Mouse (Mus musculus) lung, postnatal 14 days (tissue): ENCODE measurements around the gene Mtus2.

Experiments used
- DNase-seq: peaks from one replicate; pipeline ENCODE4 v3.0.0; 2021

The Mtus2 gene

GRCm38 (mm10) chr5:148191416-148191815, 234.3 kb downstream of the Mtus2 start:
- no peak for DNase-seq

DNA sequence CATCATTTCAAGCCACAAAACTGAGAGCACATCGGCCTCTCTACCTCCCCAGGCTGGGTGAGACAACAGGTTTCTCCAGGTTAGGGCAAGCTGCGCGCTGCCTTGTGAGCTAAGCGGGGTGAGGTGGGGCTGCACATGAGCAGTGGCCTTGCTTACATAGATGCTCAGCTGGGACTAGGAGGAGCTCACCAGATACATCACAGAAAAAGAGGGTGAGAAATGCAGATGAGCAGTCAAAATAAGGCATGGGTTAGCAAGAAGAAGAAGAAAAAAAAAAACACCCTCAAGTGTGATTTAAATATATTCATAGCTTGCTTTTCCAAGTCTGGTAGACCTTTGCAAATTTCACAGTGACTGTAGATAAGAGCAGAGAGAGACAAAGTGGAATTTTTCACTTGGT, 254.7 kb downstream of the Mtus2 start:
- DNase-seq = no peak

DNA sequence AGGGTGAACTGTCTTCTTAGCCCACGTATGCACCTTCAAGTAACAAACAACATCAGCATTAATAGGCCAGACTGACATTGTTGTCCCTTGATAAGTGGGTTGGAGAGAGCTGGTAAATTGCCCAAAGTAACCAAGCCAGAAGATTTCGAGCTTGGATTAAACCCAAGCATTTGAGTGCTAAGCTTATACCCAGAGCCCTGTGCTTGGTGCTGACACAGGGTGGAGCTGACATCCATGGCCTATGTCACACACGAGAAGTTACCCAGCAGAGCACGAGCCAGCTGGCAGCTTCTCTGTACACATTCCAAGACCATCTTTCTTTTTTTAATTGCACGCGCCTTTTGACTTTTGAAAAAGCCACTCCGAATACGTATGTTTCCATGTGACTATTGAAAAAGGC, 259.7 kb downstream of the Mtus2 start:
- DNase-seq = no peak

DNA sequence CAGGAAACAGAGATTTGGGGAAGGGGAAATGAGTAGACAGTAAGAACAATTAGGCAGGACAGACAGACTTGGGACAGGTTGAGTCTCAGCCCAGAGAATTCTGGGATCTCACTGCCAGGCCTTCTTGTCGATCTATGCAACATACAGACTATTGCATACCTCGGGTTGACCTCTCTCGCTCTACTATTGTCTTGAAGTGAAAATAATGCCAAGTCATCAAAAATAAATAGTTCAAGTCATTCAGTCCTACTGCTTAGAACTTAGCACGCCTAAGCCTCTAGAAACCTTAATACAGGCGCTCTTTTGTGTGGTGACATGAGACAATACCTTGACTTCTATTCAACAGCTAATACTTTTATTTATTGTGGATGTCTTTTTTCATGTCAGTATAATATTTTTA, 265.8 kb downstream of the Mtus2 start:
- DNase-seq = no peak

- no peak for DNase-seq
These were observed 266.9 kb downstream of the Mtus2 start for GRCm38 (mm10) chr5:148224004-148224403.

DNA sequence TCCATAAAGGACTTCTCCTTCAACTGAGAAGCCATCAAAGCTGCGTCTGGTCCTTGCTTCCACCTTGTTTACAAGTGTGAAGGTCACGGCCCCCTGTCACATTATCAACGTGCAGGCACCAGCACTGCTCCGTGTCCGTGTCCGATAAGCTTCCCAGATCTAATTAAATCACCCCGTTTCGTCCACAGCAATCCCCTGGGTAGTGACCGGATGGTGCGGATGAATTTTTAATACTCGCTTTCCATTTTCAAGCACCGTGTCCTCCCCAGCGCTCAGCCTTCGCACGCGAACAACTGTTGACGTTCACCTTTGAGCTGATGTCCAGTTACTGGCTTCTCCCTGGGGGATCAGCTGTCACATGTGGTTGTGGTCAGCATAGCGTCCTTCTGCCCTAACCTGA, 276.6 kb downstream of the Mtus2 start:
- DNase-seq = no peak

DNA sequence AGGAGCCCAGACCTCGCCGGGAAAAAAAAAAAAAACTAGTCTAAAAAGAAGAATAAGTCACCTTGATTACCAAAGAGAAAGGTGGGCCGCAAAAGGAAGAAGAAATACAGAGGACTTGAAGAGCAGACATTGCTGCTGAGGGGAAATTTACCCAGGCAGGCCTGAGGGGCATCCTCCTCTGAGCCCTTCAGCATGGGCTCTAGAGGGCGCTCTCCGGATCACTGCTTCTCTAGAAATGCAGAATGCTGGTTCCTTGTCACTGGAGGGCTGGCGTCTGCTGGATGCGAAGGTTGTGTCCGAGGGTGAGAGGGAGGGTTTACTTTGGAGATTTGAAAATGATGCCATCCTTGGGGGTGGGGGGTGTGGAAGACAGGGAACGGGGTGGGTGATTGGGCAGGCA, 279.5 kb downstream of the Mtus2 start:
- peak; percentile 6 for DNase-seq

DNA sequence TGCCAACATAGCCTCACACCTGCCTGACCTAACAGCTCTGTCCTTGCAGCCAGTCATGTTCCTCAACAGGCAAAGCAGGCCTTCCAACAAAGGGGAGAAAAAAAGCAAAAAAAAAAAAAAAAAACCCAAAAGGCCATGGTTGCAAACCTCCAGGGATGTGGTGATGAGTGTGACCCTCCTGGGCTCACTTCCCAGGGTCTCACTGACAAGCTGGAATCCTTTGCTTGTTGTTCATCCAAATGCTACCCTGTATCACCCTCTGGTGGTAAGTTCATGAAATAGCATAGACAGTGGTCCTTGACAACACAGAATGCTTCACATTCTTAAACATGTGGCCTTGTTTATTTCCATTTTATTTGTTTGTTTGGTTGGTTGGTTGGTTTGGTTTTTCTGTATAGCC, 281.9 kb downstream of the Mtus2 start:
- DNase-seq = peak; percentile 7

GRCm38 (mm10) chr5:148239757-148240156, 282.6 kb downstream of the Mtus2 start:
- no peak for DNase-seq

DNA sequence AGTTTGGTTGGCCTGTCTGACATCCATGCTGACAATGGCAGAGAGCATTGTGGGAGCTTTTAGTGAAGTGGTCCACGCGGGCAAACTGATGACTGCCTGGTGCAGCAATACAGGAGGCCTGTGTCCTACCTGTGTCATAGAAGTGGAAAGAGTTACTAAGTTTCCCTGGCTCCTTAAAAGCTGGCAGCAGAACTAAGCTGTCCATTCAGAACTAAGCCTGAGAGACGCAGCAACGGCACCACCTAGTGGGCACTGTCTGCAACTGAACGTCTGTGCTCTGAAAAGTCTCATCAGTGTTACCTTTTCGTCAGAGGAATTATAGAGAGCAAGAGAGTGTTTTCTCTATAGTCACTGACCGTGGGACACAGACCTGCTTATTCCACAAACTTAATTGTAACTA, 284.8 kb downstream of the Mtus2 start:
- DNase-seq = peak; percentile 71

- DNase-seq = no peak
These were observed 287.4 kb downstream of the Mtus2 start for GRCm38 (mm10) chr5:148244471-148244870.

DNA sequence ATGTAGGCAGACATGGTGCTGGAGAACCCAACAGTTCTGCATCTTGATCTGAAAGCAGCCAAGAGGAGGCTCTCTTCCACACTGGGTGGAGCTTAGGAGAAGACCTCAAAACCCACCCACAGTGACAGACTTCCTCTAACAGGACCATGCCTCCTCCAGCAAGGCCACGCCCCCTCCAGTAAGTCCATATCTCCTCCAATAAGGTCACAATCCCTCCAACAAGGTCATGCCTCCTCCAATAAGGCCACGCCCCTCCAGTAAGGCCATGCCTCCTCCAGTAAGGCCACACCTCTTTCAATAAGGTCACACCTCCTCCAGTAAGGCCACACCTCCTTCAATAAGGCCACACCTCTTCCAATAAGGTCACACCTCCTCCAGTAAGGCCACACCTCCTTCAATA, 288.3 kb downstream of the Mtus2 start:
- no peak for DNase-seq

DNA sequence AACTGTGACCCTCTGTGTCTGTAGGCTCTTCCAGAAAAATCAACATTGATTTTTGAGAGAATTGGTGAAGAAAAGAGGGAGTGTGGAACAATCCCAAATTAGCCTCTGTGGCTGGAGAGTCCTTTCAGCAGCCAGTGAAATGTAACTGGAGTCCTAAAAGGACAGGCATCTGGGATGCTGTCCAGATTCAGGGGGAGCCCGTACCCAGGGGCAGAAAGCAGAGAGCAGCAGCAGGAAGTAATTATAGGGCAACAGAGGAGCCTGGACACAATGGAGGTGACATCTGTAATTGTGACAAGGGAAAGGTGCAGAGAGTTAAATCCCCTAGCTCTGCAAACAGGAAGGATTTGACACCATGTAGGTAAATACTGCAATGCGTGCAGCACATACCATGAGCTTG, 291.1 kb downstream of the Mtus2 start:
- DNase-seq = no peak

GRCm38 (mm10) chr5:148251847-148252246, 294.7 kb downstream of the Mtus2 start:
- DNase-seq = no peak

DNA sequence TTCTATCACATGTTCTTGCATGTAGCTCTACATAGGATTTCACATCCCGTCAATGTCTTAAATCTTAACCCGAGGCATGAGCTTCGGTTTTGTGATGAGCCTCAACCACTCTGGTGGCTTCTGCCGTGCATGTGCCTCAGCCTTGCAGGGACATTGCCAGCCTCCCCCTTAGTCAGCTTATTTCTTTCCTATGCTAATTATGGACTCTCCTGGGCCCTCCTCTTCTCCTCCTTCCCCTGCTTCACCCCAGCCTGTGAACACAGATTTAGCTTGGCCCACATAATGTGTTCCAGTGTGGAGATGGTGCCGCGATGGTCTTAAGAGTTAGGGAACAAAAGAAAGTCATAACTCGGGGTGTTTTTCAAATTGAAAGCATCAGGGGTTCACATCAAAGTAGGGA, 304.9 kb downstream of the Mtus2 start:
- DNase-seq = no peak

DNA sequence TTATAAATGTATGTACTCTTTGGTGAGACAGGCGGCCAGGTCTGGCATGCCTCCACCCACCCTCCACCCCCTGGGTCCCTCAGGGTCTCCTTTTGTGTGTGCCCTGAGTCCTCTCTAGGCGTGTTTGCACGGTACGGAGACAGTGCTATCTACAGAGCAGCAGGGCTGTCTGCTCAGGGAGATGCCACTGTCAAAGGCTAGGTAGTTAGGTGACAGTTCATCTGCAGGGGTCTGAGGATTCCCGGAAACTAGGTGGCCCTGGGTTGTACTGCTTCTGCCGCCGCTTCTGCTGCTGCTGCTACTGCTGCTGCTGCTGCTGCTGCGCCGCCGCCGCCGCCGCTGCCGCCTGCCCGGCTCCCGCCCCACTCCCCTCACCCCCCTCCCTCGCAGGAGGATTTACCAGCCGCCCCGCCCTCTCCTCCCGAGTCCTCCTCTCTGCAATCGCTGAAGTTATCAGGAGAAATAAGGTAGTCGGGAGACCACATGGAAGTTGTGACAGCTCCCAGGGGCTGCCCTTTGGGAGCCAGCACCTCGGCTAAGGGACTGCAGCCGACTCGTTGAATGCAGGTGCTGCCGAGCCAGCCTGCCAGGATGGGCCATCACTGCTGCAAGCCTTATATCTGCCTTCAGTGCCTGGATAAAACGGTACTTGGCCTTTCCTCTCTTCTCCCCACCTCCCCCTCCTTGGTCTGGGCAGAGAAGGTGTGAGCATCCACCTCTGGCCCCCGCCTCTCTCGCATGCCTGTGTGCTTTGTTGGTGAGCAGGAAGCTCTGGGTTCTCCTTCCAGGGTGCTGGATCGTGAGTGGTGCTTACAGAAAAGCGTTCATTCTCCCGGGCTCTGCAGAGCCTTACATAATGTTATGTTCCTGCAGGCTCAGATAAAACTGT, 307.9 kb downstream of the Mtus2 start:
- peak; percentile 10 for DNase-seq

- DNase-seq = no peak
These were observed 309.7 kb downstream of the Mtus2 start for GRCm38 (mm10) chr5:148266841-148267240.

- peak; percentile 6 for DNase-seq
These were observed 310.3 kb downstream of the Mtus2 start for GRCm38 (mm10) chr5:148267446-148267845.

- DNase-seq = peak; percentile 8
These were observed 314.9 kb downstream of the Mtus2 start for GRCm38 (mm10) chr5:148272065-148272464.

GRCm38 (mm10) chr5:148272771-148273170, 315.7 kb downstream of the Mtus2 start:
- no peak for DNase-seq

DNA sequence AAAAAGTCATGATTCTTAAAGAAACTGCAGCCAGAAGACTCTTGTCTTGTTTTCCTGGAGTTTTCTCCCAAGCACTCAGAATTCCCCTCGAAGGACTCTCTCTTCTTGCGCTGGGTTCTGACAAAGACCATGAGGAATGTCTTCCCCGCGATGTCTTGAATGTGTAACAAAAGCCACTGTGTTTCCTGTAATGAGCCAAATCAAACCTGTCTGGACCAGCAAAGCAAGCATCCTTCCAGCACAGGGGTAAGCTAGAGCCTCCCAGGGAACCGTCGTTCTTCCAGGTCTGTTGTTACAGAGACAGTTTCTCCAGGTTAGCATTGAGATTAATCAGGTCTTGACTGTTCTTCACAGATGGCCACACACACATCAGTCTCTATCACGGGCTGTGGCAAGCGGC, 321.1 kb downstream of the Mtus2 start:
- no peak for DNase-seq

DNA sequence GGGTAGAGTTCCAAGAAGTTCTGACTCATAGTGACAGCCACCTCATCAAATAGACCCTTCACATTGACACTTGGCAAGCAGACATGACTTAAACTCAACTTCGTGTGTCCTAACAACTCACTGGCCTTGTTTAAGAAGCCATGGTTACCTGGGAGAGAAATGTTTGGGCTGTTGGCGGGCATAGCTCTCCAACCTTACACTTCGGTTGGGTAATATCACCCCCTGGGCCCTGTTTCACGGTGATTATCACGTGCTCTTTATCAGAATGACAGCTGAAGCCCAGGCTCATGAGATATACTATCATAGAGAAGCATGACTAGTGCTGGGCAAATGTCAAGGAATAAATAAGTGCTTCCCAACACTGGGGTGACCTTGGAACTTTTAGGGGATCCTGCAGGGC, 323.2 kb downstream of the Mtus2 start:
- no peak for DNase-seq

DNA sequence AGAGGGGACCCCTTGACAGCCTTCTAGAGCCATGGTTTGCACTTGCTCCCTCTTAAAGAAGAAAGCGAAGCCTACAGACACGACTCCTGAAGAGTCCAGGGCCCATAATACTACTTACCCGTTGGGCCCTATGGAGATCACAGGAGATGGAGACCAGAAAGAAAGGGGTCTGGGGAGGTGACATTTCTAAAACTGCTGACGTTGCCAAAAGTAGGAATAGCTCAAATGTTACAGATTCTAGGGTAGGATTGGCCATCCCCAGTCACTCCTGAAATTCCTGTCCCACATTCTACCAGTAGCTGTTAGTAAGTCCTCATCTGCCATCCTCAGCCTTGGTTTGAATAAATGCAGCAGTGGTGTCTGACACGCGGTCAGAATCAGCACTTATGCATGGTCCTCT, 325.0 kb downstream of the Mtus2 start:
- DNase-seq = no peak

DNA sequence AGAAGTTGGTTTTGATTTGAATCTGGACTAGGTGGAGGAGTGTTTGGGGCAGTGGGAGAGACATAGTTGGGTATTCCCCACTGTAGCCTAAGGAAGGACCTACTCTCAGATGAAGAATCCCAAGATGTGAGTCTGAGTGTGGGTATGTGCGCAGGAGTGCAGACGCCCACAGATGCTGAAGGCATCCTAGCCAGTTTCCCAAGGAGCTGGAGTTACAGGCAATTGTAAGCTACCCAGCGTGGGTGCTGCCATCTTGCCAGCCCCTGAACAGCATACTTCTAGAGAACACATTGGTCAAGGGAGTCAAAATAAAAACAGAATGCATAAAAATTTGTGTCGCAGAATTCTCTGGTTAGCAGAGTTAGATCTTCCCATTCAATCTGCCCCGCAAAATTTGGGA, 325.5 kb downstream of the Mtus2 start:
- no peak for DNase-seq

DNA sequence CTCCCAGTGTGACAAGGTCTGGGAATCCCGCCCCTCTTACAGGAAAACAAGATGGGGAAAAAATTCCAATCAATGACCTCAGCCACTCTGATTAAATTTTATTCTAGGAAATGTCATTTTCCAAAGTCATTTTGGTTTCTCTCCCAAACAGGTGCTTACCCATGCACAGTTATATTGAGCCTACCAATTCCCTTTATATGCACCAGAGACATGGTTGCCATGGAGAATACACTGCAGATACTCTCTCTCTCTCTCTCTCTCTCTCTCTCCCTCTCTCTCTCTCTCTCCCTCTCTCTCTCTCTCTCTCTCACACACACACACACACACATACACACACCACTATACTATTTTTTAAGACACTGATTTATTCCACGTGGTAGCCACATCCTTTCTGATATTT, 326.1 kb downstream of the Mtus2 start:
- no peak for DNase-seq
